Mouse (Mus musculus) liver, embryonic 14.5 days (tissue): ENCODE measurements at regions not wholly inside any gene's neighbourhood (a gene's known extent, or its start where the extent isn't known, plus 50 kb on each side); places are given as distances from the start of the nearest gene placed in this dataset.

Source experiments
- CTCF ChIP-seq: IDR thresholded peaks from 2 replicates; pipeline ENCODE4 v1.5.1; 2016; ENCODE audit warnings: antibody characterized with exemption, low read depth, control low read depth
- EP300 ChIP-seq: IDR thresholded peaks from 2 replicates; pipeline ENCODE4 v1.6.1; 2016; ENCODE audit warnings: antibody characterized with exemption, low read depth

- TF ChIP-seq CTCF (no peak), EP300 (no peak)
These were observed 138.5 kb upstream of the Psmd7 start for GRCm38 (mm10) chr8:107726716-107727115.
